Mouse (Mus musculus) cortical plate, adult 2 months (tissue): Measurements from ENCODE around the gene Gm8922. TPM values are rescaled to one million over a fixed set of nuclear protein-coding genes. Genes with fewer than 3 reads are reported as not detected.
"Not testable (repeated sequence)": the region's sequence is repeated elsewhere in the genome, so short reads cannot be mapped to it uniquely, and the experiment has no call there.

ENCODE experiments used
- H3K27ac ChIP-seq: fragments of 200-500 bp; 2 replicates; pipeline ENCODE4 v1.5.1; 2012; ENCODE audit warnings: low read length, control low read depth, inconsistent platforms; ENCODE audit not compliant: insufficient read depth
- H3K4me1 ChIP-seq: fragments of 200-500 bp; 2 replicates; pipeline ENCODE4 v1.6.1; 2011; ENCODE audit warnings: low read length; ENCODE audit not compliant: control insufficient read depth, insufficient read depth
- H3K4me3 ChIP-seq: fragments of 200-500 bp; 2 replicates; pipeline ENCODE4 v1.5.1; 2011; ENCODE audit warnings: mild to moderate bottlenecking, low read length, control low read depth; ENCODE audit not compliant: insufficient read depth
- polyA plus RNA-seq: library from polyadenylated mRNA; depleted of rRNA; stranded (reverse); fragments of >200 nt; gene quantifications from 2 replicates; pipeline ENCODE4 v1.2.3, GENCODE M21; 2012; rRNA removed

Gm8922 gene
- not detected in 2 replicates for polyA plus RNA-seq

GRCm38 (mm10) chr5:11681659-11682058 lies at the start of gene Gm8922:
Gene Gm8922, plus strand, starts transcription at chr5:11681959.
- H3K27ac ChIP-seq, H3K4me3 ChIP-seq, H3K4me1 ChIP-seq: not testable (repeated sequence)

Other genes with a start within 250 kb of the Gm8922 start
- gene Gm8906, start 179.3 kb upstream of the Gm8922 start, polyA plus RNA-seq: not detected in 2 replicates
- gene Gm6460, start 87.0 kb upstream of the Gm8922 start, polyA plus RNA-seq: not detected in 2 replicates
- gene Gm8926, start 88.6 kb downstream of the Gm8922 start, polyA plus RNA-seq: not detected in 2 replicates
- not detected in 2 replicates for gene Gm6465, start 163.6 kb downstream of the Gm8922 start, polyA plus RNA-seq
- not detected in 2 replicates for gene 4933402N22Rik, start 236.1 kb downstream of the Gm8922 start, polyA plus RNA-seq